Mouse (Mus musculus) activated CD4-positive, CD25-positive, alpha-beta regulatory T cell, adult 9 weeks (primary cell): ENCODE measurements around the gene Kif6. TPM values are rescaled to one million over a fixed set of nuclear protein-coding genes. Genes with fewer than 3 reads are reported as not detected.

Source experiments
- polyA plus RNA-seq: library from polyadenylated mRNA; unstranded; fragments of 100-300 nt; shearing (Covaris generic); gene quantifications from one replicate; pipeline ENCODE4 v1.2.1, GENCODE M21; 2017

Kif6 gene
- not detected for polyA plus RNA-seq

DNA sequence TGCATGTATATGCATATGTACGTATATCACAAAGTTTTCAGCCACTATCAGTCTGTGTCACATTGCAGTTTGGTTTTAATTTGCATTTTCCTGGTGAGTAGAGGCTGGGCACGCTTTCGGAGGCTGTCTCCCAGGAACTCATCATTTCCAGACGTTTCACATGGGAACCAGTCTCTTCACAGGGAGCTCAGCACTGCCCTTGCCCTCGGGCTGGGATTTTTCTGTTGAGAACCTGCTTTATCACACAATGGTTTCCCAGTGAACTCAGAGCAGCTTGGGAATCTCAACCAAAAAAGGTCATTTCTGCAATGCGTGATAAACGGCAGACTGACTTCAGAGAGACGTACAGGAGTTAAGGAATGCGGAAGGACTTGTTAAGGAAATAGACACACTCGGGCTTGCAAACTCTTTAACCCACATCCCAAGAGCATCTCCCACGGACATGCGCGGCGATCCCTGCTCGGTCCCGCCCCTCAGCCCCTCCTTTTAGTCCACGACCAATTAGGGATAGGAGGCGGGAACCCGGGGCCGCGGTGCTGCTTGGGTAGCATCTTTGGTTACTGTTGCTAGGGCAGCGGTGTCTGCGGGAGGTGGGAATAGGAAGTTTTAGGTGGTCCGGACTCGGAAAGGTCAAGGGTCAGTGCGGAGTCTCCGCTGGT, at the start of gene Kif6:
Gene Kif6, plus strand, starts transcription at position 560 of the 659 bp plus-strand sequence.

Other genes with a start within 250 kb of the Kif6 start
- 24.4 TPM for gene Mocs1, start 186.8 kb upstream of the Kif6 start, polyA plus RNA-seq
- gene Daam2, start 50.8 kb upstream of the Kif6 start, polyA plus RNA-seq: 0.02 TPM